Mouse (Mus musculus) liver, adult 2 months (tissue): ENCODE measurements at regions not wholly inside any gene's neighbourhood (a gene's known extent, or its start where the extent isn't known, plus 50 kb on each side); places are given as distances from the start of the nearest gene placed in this dataset.

Source experiments
- CTCF ChIP-seq: fragments of 200-500 bp; IDR thresholded peaks from 2 replicates; pipeline ENCODE4 v1.5.1; 2011; ENCODE audit warnings: low read depth, low read length, control low read depth
- POLR2A ChIP-seq: fragments of 200-500 bp; IDR thresholded peaks from 2 replicates; pipeline ENCODE4 v1.6.1; 2011; ENCODE audit warnings: low read length, control low read depth; ENCODE audit not compliant: insufficient read depth; ENCODE audit errors: extremely low read depth

DNA sequence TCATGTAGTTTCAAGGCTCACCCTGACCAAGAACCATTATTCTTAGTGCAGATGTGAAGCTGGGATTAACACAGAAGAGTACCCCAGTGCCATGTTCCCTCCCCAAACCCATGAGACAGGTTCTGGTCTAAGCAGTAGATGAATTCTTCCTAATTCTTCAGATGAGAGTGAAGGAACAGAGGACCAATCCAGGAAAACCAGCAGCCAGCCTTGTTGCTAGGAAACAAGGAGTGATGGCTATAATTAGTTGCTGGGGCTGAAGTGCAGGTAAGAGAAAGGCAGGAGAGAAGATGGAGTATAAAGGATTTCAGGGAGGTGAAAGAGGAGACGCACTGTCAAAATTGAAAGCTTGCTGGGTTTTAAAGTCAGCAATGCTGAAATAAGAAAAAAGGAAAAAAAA, 128.4 kb upstream of the Map1b start:
- TF ChIP-seq POLR2A (no peak), CTCF (no peak)
